Mouse (Mus musculus) erythroblast, embryonic 14.5 days (primary cell): Measurements from ENCODE around the gene Rtbdn.

Source experiments
- GATA1 ChIP-seq: IDR thresholded peaks from 2 replicates; pipeline ENCODE4 v1.6.1; 2012; ENCODE audit warnings: low read length, inconsistent platforms, mixed read lengths
- TAL1 ChIP-seq: IDR thresholded peaks from 3 replicates; pipeline ENCODE4 v1.6.1; 2012; ENCODE audit warnings: low read length, inconsistent platforms, mixed read lengths

GRCm38 (mm10) chr8:84987388-84987787, 40.6 kb downstream of the Rtbdn start:
- TF ChIP-seq TAL1 (no peak), GATA1 (no peak)
